Mouse (Mus musculus) forebrain, embryonic 12.5 days (tissue): ENCODE results near the gene Commd3. TPM values are rescaled to one million over a fixed set of nuclear protein-coding genes. Genes with fewer than 3 reads are reported as not detected.

Experiments
- ATAC-seq: fragments of 200-750 bp; cut with Nextera tagmentation; 2 replicates; pipeline ENCODE4 v1.8.0; 2017; ENCODE audit warnings: moderate TSS enrichment; ENCODE audit not compliant: low FRiP score
- H3K27ac ChIP-seq: fragments of 300-500 bp; sonication (generic); 2 replicates; pipeline ENCODE4 v1.5.1; 2016; ENCODE audit warnings: mild to moderate bottlenecking
- H3K27me3 ChIP-seq: fragments of 300-500 bp; sonication (generic); 2 replicates; pipeline ENCODE4 v1.6.1; 2016; ENCODE audit warnings: mild to moderate bottlenecking
- H3K36me3 ChIP-seq: fragments of 300-500 bp; sonication (generic); replicated peaks from 2 replicates; pipeline ENCODE4 v1.6.1; 2016; ENCODE audit warnings: mild to moderate bottlenecking
- H3K4me1 ChIP-seq: fragments of 300-500 bp; sonication (generic); 2 replicates; pipeline ENCODE4 v1.6.1; 2016
- H3K4me2 ChIP-seq: fragments of 300-500 bp; sonication (generic); 2 replicates; pipeline ENCODE4 v1.6.1; 2016; ENCODE audit warnings: mild to moderate bottlenecking, moderate library complexity
- H3K4me3 ChIP-seq: fragments of 300-500 bp; sonication (generic); replicated peaks from 2 replicates; pipeline ENCODE4 v1.5.1; 2016; ENCODE audit warnings: mild to moderate bottlenecking
- H3K9ac ChIP-seq: fragments of 300-500 bp; sonication (generic); 2 replicates; pipeline ENCODE4 v1.6.1; 2016; ENCODE audit warnings: mild to moderate bottlenecking
- H3K9me3 ChIP-seq: fragments of 300-500 bp; sonication (generic); 2 replicates; pipeline ENCODE4 v1.6.1; 2016
- WGBS: fragments of 180-500 bp; shearing (Covaris S2); methylation state at CpG from one replicate; pipeline ENCODE4 v1.1.7; 2016; 5-methylcytosine and 5-hydroxymethylcytosine counted together
- polyA plus RNA-seq: library from polyadenylated mRNA; unstranded; fragments of >200 nt; fragmentation: Nextera tagmentation; extraction: Ambion mirVana; gene quantifications from 2 replicates; pipeline ENCODE4 v1.2.1, GENCODE M21; 2016

Gene Commd3
- polyA plus RNA-seq, 1 experiment from 2014 or later: 162 TPM

GRCm38 (mm10) chr2:18698663-18699385 lies 26.6 kb downstream of the Commd3 start:
- 0 out of 2 replicates have a peak, but pooled peaks have one; percentile 13 for ATAC-seq

GRCm38 (mm10) chr2:18699401-18699990 lies 27.3 kb downstream of the Commd3 start:
- H3K4me2 ChIP-seq: no peak overlapping the region
- H3K27me3 ChIP-seq: peaks cover 62% of the 10 kb centered on the region
- under 1% methylated on average over 11 of the region's 11 CpGs for WGBS
- no peak overlapping the region for H3K9ac ChIP-seq
- no peaks in the 10 kb centered on the region for H3K36me3 ChIP-seq
- no peak for ATAC-seq
- peak overlapping the region; percentile 13; the same call in 1 of the 2 replicates for H3K4me3 ChIP-seq
- peaks cover 14% of the 10 kb centered on the region for H3K4me1 ChIP-seq
- no peaks in the 10 kb centered on the region for H3K9me3 ChIP-seq
- no peak overlapping the region for H3K27ac ChIP-seq

More at GRCm38 (mm10) chr2:18698663-18699385, 26.6 kb downstream of the Commd3 start:
- H3K9ac ChIP-seq: no peak overlapping the region
- H3K4me3 ChIP-seq: peak overlapping the region; percentile 13; the same call in 1 of the 2 replicates
- H3K36me3 ChIP-seq: no peaks in the 10 kb centered on the region
- no peak overlapping the region for H3K27ac ChIP-seq
- peak overlapping the region; percentile 10; the same call in 1 of the 2 replicates for H3K4me2 ChIP-seq
- H3K9me3 ChIP-seq: no peaks in the 10 kb centered on the region
- peaks cover 61% of the 10 kb centered on the region for H3K27me3 ChIP-seq
- under 1% methylated on average over 56 of the region's 56 CpGs for WGBS
- peaks cover 20% of the 10 kb centered on the region for H3K4me1 ChIP-seq

GRCm38 (mm10) chr2:18710356-18710755 lies 38.2 kb downstream of the Commd3 start:
- no peaks in the 10 kb centered on the region for H3K36me3 ChIP-seq
- H3K27me3 ChIP-seq: peaks cover 17% of the 10 kb centered on the region
- no peak overlapping the region for H3K27ac ChIP-seq
- H3K4me1 ChIP-seq: no peaks in the 10 kb centered on the region
- no peak overlapping the region for H3K4me2 ChIP-seq
- no peak overlapping the region for H3K4me3 ChIP-seq
- WGBS: 74% methylated on average over 3 of the region's 3 CpGs
- H3K9me3 ChIP-seq: no peaks in the 10 kb centered on the region
- ATAC-seq: no peak
- H3K9ac ChIP-seq: no peak overlapping the region

DNA sequence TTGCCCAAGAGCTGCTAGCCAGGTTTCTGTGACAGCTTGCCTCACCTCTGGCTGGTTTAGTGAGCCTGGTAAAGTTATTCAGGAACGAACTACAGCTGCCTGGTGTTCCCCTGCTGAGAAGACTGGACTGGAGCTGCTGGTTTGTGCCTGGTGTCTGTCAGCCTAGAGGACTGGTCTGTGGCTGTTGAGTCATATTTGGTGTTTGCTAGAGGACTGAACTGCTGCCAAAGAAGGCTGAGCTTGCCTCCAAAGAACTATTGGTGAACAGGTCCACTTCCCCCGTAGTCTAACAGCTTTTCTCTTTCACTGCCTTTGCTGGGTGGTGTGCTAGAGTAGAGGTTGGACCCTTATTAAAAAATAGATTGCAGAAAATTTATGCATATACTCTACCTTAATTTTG lies 40.9 kb downstream of the Commd3 start:
- H3K4me3 ChIP-seq: no peak overlapping the region
- no peaks in the 10 kb centered on the region for H3K36me3 ChIP-seq
- no peak overlapping the region for H3K27ac ChIP-seq
- no peak overlapping the region for H3K9ac ChIP-seq
- H3K4me2 ChIP-seq: no peak overlapping the region
- 75% methylated on average over 2 of the region's 2 CpGs for WGBS
- no peak for ATAC-seq
- no peaks in the 10 kb centered on the region for H3K4me1 ChIP-seq
- no peaks in the 10 kb centered on the region for H3K9me3 ChIP-seq
- H3K27me3 ChIP-seq: peaks cover 20% of the 10 kb centered on the region; the same call in 1 of the 2 replicates

DNA sequence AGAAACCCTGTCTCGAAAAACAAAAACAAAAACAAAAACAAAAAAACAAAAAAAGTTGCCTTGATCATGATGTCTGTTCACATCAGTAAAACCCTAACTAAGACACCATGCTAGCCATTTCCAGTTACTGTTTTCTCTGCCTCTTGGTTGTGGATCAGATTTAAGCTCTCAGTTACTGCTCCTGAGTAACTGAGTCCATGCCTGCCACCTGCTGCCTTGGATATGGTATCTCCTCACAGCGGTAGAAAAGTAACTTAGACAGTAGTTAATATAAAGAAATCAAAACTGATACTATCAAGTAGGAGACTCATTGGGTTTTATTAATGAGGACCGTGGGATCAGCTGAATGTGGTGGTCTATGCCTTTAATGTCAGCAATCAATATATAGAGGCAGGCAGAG lies 42.2 kb downstream of the Commd3 start:
- H3K27me3 ChIP-seq: peaks cover 25% of the 10 kb centered on the region; the same call in 1 of the 2 replicates
- H3K4me1 ChIP-seq: no peaks in the 10 kb centered on the region
- no peak overlapping the region for H3K4me3 ChIP-seq
- no peaks in the 10 kb centered on the region for H3K9me3 ChIP-seq
- no peaks in the 10 kb centered on the region for H3K36me3 ChIP-seq
- H3K9ac ChIP-seq: no peak overlapping the region
- no peak overlapping the region for H3K27ac ChIP-seq
- 82% methylated on average over 3 of the region's 3 CpGs for whole genome bisulfite sequencing
- H3K4me2 ChIP-seq: no peak overlapping the region
- ATAC-seq: no peak

DNA sequence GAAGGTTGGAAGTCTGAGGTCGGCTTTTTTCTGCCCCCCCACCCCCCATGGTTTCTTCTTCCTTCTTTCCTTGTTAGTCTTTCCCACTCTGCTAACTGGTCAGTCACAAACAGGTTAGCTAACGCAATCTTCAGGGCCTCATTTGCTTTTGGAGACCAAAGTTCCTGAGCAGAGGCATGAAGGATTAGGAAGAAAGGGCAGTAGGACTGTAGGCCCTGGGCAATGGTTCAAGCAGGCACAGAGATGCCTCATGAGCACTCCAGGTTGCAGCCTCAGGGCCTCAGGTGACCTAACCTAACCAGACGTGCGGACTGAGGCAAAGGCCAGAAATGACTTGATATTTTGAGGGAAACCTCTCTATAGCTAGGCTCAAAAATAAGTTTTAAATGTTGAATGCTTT lies 46.3 kb downstream of the Commd3 start:
- Histone ChIP-seq H3K4me1 (no peaks in the 10 kb centered on the region), H3K9me3 (no peaks in the 10 kb centered on the region), H3K27ac (no peak overlapping the region), H3K9ac (no peak overlapping the region), H3K36me3 (no peaks in the 10 kb centered on the region), H3K4me2 (no peak overlapping the region), H3K4me3 (no peak overlapping the region), H3K27me3 (peaks cover 39% of the 10 kb centered on the region)
- WGBS: 89% methylated on average over 4 of the region's 4 CpGs
- ATAC-seq: no peak

GRCm38 (mm10) chr2:18722208-18722830 lies 50.1 kb downstream of the Commd3 start:
- H3K4me1 ChIP-seq: no peaks in the 10 kb centered on the region
- H3K27me3 ChIP-seq: peaks cover 50% of the 10 kb centered on the region
- no peak for ATAC-seq
- no peak overlapping the region for H3K9ac ChIP-seq
- H3K4me3 ChIP-seq: no peak overlapping the region
- no peak overlapping the region for H3K27ac ChIP-seq
- no peak overlapping the region for H3K4me2 ChIP-seq
- no peaks in the 10 kb centered on the region for H3K9me3 ChIP-seq
- WGBS: 18% methylated on average over 3 of the region's 3 CpGs
- H3K36me3 ChIP-seq: no peaks in the 10 kb centered on the region

- Histone ChIP-seq H3K4me2 (no peak overlapping the region), H3K9me3 (no peaks in the 10 kb centered on the region), H3K36me3 (no peaks in the 10 kb centered on the region), H3K9ac (no peak overlapping the region), H3K4me1 (no peaks in the 10 kb centered on the region), H3K27ac (no peak overlapping the region), H3K27me3 (peaks cover 56% of the 10 kb centered on the region), H3K4me3 (no peak overlapping the region)
- no peak for ATAC-seq
- WGBS: 83% methylated on average over 1 of the region's 1 CpGs
Observed at GRCm38 (mm10) chr2:18724462-18724861, 52.3 kb downstream of the Commd3 start.

Other genes with a start within 250 kb of the Commd3 start
- gene Bmi1, start 4.6 kb downstream of the Commd3 start, polyA plus RNA-seq: 42.0 and 43.9 TPM in 2 replicates
- gene Spag6, start 21.6 kb downstream of the Commd3 start, polyA plus RNA-seq: 0.18 and 0.50 TPM in 2 replicates